Mouse (Mus musculus): ENCODE data around the gene Fam155a. TPM values are rescaled to one million over a fixed set of nuclear protein-coding genes. Genes with fewer than 3 reads are reported as not detected.
"Not testable (repeated sequence)": the region's sequence is repeated elsewhere in the genome, so short reads cannot be mapped to it uniquely, and the experiment has no call there.

Fam155a gene
- total RNA-seq, 2 experiments from 2014 or later, result not detected

DNA sequence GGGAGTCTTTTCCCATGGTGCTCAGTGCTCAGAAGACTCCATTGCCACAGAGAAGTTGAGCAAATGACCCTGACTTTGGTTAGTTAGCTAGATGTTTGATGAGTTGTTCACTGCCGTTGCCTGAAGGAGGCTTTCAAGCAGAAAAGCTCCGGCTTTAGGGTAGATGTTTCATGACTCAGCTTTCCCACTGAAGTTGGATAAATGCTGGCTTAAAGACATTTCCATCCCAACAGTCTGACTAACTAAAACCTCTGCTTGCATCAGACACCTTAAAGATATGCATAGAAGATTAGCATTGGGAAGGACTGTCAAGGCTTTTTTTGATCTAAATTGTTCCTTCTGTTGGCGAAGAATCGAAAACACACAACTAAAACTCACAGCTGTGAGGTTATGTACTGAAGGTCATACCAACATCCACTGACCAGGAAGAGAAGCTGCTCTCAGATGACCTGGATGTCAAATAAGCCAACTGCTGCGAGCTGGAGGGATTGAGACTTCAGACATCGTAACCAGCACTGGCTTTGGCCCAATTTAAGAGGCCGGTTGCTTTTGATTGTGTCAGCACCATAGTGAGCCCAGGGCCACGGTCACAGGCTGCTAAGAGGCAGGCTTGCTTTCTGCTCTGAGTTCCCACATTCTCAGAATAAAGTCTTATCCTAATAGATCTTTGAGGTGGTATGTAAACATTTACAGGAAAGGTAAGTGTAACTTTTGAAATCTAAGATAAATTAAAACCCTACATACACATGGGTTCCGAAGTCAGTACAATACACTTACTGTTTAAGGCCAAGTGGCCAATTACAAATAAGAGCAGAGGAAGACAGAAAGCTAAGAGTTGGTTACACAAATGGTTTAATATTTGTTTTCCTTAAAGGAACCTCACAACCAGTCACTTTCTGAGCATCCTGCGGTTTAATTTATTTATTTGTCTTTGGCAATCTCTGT lies 351.8 kb downstream of the Fam155a start:
- no peak for ATAC-seq (replicated peaks; ENCODE audit: low FRiP score, poor library complexity, severe bottlenecking)

DNA sequence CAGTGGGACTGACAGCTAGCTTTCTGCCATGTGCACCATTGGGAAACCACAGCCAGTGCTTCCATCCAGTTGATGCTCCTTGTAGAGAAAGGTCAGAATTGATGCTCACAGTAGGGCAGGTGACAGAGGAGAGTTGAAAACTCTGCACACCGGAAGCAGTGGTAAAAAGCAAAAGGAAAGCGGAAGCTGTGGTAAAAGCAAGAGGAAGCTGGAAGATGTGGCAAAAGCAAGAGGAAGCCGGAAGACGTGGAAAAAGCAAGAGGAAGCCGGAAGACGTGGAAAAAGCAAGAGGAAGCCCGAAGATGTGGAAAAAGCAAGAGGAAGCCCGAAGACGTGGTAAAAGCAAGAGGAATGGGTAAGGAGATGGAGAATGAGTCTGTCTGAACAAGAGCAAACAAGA lies 354.8 kb downstream of the Fam155a start:
- ATAC-seq (replicated peaks; ENCODE audit: low FRiP score, poor library complexity, severe bottlenecking), result no peak

DNA sequence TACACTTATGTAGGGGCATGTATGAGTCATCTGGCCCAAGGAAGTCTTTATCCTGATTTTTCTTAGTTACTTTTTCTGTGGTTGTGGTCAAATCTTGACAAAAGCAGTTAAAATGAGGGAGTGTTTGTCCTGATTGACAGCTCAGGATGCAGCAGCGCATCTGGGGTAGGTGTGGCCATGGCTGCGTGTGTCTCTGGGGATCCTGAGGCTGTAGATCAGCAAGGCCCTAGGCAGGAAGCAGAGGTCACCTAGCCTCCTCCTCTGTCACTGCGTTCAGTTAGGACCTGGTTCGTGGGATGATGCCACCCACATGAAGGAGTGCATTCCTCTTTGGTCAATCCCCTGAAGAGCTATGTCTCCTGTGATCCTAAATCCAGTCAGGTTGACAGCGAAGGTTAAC lies 362.5 kb downstream of the Fam155a start:
- no peak for ATAC-seq (replicated peaks; ENCODE audit: low FRiP score, poor library complexity, severe bottlenecking)

DNA sequence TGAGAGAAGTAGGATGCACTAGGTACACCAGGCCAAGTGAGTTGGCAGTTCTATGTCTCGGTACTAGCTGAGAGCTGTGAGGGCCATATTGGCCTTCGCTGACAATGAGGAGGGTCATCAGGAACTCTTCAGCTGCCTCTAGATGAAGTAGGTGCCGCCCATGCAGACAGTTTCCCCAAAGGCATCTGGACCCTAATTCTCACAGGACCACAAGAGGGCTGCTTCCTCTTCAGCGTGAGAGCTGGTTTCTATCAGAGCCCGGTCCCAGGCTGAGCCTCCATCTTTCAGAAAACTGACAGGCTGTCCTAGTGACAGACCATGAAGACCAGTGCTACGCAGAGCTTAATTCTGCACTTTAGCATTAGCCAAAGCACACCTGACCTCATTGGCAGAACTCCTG lies 364.8 kb downstream of the Fam155a start:
- ATAC-seq (replicated peaks; ENCODE audit: low FRiP score, poor library complexity, severe bottlenecking), result no peak

DNA sequence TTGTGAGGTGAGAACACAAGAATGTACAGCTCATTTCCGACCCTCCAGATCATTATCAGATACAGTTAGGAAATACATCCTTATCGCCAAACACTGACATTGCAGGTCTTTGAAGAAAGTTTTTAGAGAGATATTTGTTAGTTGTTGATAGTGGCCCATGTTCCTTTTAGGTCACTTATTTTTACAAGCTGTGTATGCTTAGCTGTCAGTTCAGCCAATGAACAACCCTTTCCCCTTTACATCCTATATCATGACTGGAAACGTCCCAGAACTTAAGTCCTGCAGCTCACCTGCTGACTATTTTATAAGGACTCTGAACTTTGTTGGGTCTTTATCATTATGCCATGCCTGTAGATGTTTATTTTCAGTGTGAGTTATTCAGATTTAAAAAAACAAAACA lies 366.3 kb downstream of the Fam155a start:
- ATAC-seq (replicated peaks; ENCODE audit: low FRiP score, poor library complexity, severe bottlenecking), result no peak

DNA sequence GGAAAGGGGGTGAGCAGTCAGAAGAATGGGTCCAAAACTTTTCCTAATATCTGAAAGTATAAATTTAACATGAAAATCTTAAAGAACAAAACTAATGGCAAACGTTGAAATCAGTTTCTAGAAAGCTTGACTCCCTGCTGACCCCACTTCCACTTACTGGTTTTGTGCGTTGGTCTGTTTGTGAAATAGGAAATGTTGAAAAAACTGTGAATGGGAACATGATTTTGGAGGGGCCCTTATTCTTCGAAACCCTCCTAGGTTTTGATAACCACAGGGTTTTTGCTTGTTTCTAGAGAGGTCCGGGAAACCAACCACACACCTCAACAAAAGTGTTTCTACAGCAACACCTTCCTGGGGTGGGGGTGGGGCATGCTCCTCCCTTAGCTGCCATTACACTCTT lies 368.6 kb downstream of the Fam155a start:
- no peak for ATAC-seq (replicated peaks; ENCODE audit: low FRiP score, poor library complexity, severe bottlenecking)

DNA sequence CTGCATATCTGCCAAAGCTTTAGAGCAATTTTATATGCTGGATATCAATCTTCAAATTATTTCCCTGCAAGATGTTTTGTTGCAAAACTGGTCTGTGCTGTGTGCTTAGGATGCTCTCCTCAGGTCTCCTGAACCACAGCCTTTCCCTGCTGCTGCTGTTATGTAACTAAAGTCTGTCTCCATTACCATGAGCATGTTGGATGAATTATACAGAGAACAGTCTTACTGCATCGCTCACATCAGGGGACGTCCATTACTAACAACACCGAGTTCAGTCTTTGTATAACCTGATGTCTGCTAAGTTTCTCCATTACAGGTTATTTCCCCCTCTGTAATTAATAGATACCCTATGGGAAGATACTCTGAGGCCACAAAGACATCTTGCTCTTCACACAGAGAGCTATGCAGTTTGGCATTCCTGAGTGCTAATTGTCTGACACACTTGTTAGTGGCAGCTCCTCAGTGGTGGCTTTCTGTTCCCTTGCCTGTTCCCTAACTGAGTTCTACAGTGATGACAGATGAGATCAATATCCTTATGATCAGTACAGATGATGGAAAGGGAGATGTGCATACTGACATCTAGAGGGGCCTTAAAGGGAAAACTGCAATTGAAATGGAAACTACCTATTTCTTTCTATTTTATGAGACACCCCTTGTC lies 372.2 kb downstream of the Fam155a start:
- ATAC-seq (replicated peaks; ENCODE audit: low FRiP score, poor library complexity, severe bottlenecking), result no peak

DNA sequence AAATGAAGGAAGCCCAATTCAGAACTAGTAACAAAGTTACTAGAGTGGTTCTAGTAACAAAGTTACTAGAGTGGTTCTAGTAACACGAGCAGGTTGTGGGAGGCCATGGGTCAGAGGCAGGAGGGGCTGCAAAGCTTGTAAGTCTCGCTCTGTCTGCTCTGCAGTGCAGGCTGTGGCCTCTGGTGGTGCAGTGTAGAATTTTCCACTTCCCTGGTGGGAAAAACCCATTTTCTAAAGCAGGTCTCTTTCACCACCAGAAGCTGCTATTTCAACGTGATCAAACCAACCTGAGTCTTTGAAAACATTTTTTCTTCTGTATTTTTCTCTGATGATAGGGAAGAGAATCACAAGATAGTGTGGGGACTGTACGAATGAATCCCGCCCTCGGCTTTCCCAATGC lies 372.9 kb downstream of the Fam155a start:
- ATAC-seq (replicated peaks; ENCODE audit: low FRiP score, poor library complexity, severe bottlenecking), result no peak

DNA sequence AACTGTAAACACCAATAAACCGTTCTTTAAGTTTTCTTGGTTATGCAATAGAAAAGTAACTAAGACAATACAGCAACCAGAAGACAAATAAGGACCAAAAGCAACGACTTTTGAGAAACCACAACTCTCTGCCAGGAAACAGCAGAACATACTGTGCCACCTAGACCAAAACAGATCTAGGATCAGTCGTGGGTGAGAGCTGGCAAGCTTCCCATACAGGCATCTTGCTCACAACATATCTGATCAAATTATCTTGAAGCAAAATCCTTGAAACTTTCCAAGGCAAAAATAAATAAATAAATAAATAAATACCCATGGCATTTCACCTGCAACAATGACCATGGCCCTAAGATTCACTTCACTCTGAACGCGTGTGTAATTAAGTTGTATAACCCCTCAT lies 376.3 kb downstream of the Fam155a start:
- no peak for ATAC-seq (replicated peaks; ENCODE audit: low FRiP score, poor library complexity, severe bottlenecking)

DNA sequence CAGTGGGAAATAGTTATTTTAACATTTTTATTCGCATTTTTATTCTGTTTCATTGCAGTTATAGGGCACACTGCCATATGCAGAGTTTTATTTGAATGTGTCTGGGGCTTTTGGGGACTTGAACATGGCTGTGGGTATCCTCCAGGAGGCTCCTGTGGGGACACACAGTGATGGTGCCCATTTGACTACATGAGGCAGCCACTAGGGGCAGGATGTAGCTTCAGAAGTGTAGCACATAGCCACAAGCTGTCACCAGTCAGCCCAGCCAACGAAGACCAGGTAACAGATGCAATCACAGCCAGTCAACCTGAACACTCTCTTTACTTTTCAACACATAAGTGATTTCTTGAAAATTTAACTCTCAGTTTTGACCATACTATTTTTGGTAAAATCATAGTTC lies 377.7 kb downstream of the Fam155a start:
- ATAC-seq (replicated peaks; ENCODE audit: low FRiP score, poor library complexity, severe bottlenecking), result no peak

DNA sequence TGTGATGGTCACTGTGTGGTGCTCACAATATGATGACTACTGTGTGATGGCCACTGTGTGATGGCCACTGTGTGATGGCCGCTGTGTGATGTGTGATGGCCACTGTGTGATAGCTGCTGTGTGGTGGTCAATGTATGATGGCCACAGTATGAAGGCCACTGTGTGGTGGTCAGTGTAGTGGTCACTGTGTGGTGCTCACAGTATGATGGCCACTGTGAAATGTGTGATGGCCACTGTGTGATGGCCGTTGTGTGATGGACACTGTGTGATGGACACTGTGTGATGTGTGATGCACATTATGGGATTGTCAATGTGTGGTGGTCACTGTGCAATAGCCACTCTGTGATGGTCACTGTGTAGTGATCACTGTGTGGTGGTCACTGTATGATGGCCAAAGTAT lies 380.7 kb downstream of the Fam155a start:
- not testable (repeated sequence) for ATAC-seq (replicated peaks; ENCODE audit: low FRiP score, poor library complexity, severe bottlenecking)

DNA sequence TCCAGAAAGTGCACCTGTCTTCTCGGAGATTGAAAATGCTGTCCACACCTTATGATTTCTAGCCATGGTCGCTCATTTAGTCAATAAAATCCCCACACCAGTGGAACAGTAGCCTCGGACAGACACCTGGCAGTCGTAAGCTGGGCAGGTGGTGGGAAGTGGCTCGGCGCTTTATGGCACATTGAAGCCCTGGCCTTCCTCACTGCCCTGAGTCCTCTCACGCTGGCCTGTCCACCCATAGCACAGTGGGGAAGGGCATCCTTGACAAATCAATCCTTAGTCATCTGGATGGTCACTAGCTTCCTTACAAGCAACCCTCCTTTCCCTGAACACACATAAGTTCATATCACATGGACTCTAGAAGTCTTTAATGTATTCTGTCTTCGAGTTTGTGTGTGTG lies 401.8 kb downstream of the Fam155a start:
- no peak for ATAC-seq (replicated peaks; ENCODE audit: low FRiP score, poor library complexity, severe bottlenecking)

DNA sequence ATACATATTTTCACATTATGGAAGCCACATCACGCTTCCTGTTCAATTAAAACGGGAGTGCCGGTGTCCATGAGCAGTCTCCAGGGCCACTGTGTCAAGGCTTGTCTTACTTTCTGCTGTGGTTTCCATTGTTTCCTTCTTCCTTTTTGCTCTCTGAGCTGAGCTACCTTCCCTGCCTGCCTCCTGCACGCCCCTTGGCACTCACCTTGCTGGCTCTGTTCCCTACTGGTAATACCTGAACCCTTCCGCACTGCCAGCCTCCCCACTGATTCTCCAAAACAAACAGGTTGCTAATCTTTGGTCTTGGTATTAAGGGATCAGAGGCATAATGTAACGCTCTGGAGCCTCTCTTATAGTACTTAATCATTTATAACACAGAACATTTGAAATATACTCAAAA lies 403.2 kb downstream of the Fam155a start:
- no peak for ATAC-seq (replicated peaks; ENCODE audit: low FRiP score, poor library complexity, severe bottlenecking)

DNA sequence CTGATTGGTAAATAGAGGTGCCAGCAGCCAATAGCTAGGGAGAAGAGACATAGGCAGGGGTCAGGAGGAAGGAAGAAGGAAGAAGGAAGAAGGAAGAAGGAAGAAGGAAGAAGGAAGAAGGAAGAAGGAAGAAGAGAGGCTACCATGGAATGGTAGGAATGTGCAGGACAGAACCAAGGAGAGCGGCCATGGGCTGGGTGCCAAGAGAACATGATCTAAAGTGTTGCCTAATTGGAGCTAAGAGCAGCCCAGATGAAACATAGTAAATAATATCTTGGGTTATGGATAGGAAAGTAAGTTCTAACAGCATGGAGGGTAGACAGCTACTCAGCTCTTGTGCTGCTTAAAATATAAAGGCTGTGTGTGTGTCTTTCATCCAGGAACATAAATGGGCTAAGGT lies 405.6 kb downstream of the Fam155a start:
- ATAC-seq (replicated peaks; ENCODE audit: low FRiP score, poor library complexity, severe bottlenecking), result no peak

DNA sequence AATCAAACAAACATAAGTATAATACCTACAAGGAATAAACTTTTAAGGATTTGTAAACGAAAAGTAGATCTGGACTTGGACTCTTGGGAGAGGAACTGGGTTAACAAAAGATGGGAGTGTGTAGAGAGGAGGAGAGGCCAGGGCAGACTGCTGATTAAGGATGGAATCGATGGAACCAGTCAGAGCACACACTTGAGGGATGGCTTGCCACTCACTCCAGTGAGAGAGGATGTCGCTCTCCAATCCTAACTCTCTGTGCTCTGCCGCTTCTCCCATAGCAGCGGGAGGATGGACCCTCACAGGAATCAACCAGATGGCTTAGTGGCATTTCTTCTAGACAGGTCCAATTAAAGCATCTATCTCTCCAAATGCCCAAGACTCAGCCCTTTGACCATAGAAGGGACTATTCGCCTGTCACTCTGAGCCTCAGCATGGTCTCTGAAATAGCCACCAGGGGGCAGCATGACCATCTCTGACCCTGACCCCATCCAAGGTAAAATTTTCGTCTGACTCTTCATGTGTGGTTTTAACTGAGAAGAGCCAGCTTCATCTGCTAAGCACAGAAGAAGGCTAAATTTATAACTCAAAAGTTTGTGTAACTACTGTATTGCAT lies 422.3 kb downstream of the Fam155a start:
- no peak for ATAC-seq (replicated peaks; ENCODE audit: low FRiP score, poor library complexity, severe bottlenecking)

DNA sequence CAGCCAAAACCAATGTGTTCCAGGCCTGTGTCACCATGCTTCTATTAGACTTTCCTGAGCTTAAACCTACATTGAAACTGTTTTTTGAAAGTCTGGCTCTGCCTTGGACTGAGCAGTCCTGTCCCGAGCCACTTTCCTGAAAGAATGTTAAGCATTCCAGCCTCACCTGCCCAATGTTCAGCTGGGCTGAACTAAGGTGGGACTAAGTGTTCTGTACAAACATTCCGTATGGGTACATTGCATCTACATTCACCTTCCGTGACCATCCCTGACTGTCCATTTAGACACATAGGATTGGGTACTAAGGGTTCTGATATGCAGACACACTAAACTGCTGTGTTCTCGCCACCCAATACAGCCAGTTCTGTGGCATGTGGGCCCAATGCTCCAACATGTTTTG lies 423.8 kb downstream of the Fam155a start:
- no peak for ATAC-seq (replicated peaks; ENCODE audit: low FRiP score, poor library complexity, severe bottlenecking)

DNA sequence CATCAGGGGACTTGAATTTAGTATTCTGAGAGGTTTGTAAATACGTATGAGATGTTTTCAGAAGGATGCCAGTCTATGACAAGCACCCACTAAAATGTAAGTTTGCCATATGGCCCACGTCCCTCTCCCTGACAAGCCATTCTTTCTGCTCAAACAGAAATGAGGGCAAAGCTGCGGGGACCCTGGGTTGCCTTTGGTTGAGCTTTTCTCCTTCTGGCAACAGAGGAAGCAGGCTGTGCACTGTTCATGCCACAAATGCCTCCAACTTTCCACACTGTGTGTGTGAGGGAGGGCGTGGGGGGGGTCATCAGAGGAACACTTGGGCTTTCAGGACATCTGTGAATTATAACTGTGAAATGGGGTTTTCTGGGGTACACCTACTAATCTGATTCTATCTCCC lies 426.8 kb downstream of the Fam155a start:
- ATAC-seq (replicated peaks; ENCODE audit: low FRiP score, poor library complexity, severe bottlenecking), result no peak

DNA sequence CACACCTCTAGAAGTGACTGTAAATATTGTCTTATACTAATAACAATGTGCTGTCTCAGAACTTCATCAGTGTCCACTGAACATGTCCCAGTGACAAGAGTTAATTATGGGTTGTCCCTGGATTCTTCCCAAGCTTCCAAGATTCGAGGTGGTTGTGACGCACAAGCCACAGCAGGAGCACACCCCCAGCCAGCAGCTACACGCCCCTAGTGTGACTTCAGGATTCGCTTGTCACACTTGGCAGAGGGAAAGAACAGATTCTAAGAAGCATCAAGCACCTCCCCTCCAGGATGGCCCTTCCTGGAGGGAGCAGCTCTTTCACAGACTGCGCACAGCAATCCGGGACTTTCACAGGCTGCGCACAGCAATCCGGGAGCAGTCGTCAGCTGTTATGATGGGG lies 428.0 kb downstream of the Fam155a start:
- no peak for ATAC-seq (replicated peaks; ENCODE audit: low FRiP score, poor library complexity, severe bottlenecking)

DNA sequence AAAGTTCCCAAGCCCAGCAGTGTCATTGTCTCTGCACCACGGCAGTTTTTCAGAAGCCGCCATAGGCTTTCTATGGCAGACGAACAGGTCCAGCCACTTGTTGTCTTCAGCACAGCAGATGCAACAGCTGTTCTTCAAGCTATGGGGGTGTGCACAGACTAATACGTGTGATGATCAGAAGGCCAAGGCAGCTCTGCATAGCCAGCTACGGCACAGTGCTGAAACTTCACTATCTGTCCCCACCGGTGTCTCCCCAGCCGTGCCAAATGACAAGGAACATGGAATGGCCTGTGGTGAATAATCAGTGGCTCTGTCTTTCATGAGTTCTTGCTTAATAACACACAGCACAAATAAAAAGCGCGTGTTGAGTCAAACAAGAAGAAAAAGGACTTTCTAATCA lies 428.4 kb downstream of the Fam155a start:
- no peak for ATAC-seq (replicated peaks; ENCODE audit: low FRiP score, poor library complexity, severe bottlenecking)

DNA sequence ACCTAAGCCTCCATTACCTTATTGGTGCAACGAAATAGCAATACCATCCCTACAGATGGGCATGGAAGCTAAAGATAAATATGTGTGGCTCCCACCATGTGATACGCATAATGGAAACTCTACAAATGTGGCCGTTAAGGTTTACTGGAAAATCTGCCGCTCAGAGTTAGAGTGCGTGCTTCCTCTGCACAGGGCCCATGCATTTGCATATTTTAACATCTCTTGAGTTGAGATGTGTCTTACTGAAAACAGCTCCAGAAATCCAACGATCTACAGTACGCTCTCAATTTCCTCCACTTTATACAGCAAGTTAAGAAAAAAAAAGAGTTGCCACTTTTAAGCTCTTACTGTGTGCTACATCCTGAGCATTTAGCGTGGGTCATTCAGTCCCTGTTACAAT lies 433.1 kb downstream of the Fam155a start:
- no peak for ATAC-seq (replicated peaks; ENCODE audit: low FRiP score, poor library complexity, severe bottlenecking)

DNA sequence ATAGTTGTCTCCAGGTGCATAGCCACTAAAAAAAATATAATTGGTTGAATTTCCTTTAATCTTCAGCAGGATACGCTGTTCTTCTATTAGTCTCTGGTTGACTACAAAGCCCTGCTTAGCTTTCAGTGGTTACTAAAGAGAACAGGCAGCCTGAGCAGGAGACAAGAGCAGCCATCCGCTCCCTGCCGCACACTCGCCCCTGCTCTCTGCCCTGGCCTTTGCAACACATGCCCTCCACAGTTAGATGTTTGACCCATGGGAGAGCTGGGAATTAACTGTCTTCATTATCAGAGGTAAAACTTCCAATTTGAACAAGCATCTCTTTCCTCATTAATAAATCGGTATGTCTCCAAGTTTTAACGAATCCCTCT lies 435.0 kb downstream of the Fam155a start:
- no peak for ATAC-seq (replicated peaks; ENCODE audit: low FRiP score, poor library complexity, severe bottlenecking)

Measured in erythroid progenitor cell, adult 5-6 weeks (primary cell).